Mouse (Mus musculus): ENCODE data around the gene Tsga10ip.
A peak's percentile ranks its signal among the peaks of the same experiment; 100 is the strongest.

Gene Tsga10ip

GRCm38 (mm10) chr19:5402293-5402692 lies at the start of gene Tsga10ip:
TSS of gene Tsga10ip (minus strand) at chr19:5402526.
- DNase-seq (ENCODE audit: low read depth, low spot score) = no peak

DNA sequence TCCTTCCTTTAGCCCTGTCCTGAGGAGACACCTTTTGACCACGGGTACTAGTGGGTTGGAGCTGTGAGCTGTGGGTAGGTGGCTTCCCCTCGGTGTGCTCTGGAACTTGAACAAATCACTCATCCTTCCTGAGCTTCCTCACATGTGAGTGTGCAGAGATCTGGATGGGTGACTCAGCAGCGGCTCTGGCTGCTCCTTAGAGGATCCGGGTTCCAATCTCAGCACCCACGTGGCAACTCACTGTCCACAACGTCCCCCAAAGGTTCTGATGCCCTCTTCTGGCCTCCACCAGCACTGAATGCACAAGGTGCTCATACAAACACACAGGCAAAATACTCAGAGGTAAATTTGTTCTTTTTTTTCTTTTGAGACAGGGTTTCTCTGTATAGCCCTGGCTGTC lies 49.4 kb upstream of the Tsga10ip start:
- DNase-seq (ENCODE audit: low read depth, low spot score) = no peak

- no peak for DNase-seq (ENCODE audit: low read depth, low spot score)
Observed at GRCm38 (mm10) chr19:5449673-5450072, 47.3 kb upstream of the Tsga10ip start.

GRCm38 (mm10) chr19:5448354-5449150 lies 46.2 kb upstream of the Tsga10ip start:
- no peak for DNase-seq (ENCODE audit: low read depth, low spot score)

GRCm38 (mm10) chr19:5447515-5448353 lies 45.4 kb upstream of the Tsga10ip start, which contains the start of gene Fosl1:
TSS of gene Fosl1 (plus strand) at chr19:5447547.
- no peak for DNase-seq (ENCODE audit: low read depth, low spot score)

GRCm38 (mm10) chr19:5445747-5446146 lies 43.4 kb upstream of the Tsga10ip start:
- no peak for DNase-seq (ENCODE audit: low read depth, low spot score)

- DNase-seq (ENCODE audit: low read depth, low spot score) = no peak
Observed at GRCm38 (mm10) chr19:5444954-5445353, 42.6 kb upstream of the Tsga10ip start.

GRCm38 (mm10) chr19:5444371-5444908 lies 42.1 kb upstream of the Tsga10ip start:
- DNase-seq (ENCODE audit: low read depth, low spot score) = no peak

- no peak for DNase-seq (ENCODE audit: low read depth, low spot score)
Observed at GRCm38 (mm10) chr19:5433951-5434350, 31.6 kb upstream of the Tsga10ip start.

DNA sequence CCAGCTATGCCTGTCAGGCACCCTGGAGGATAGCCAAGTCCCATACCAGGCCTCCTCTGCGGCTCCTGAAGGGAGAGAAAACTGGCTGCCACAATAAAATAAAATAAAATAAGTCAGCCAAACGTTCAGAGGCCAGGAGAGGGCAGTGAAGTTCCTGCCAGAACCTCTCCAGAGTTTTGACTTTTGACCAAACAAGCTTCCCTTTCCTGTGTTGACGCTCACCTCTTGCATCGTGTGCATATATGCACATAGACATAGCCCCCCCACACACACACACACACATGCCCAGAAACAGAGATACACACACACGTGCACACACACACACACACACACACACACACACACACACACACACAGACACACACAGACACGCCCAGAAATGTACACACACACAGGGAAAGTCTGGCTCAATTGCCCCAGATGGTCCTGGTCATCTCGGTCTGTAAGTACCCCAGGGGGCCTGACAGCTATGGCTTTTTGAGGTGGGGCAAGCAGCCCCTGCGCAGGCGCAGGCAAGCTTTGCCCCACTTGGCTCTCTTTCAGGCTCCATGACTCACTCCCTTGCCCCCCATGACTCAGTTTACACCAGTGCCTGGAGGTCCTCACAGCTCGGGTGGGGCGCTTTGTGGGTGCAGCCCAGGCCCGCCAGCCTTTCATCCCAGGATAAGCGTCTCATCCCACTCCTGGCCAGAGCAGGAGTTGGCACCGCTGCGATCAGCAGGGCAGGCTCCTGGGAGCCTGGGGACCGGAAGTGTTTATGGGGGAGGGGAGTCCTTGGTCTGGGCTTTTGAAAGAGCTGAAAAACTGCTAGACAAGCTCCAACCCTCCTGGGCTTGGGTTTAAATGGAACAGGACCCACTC lies 30.9 kb upstream of the Tsga10ip start:
- no peak for DNase-seq (ENCODE audit: low read depth, low spot score)

DNA sequence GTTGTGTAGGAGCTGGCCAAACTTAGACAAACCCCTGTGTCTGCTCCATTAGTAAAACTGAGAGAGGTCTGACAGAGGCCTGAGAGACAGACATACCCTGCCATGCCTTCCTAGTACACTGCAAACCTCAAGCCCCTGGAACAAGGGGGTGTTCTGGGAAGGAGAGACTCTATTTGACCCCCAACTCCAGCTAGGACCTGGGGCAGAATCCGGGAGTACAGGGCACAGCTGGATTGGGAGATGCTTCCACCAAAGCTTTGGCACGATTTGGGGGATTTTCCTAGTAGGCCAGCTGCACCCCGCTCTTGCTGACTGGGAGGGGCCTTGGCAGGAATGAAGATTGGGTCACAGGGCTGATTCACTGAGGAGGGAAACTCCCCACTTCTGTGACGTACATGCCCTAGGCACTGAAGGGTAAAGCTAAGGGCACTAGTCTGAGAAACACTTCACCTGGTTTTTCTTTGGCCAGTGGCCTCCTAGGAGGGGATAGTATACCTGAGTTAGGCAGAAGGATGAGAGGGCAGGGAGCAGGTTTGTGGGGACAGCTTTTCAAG lies 29.7 kb upstream of the Tsga10ip start:
- DNase-seq (ENCODE audit: low read depth, low spot score) = no peak

GRCm38 (mm10) chr19:5430408-5430807 lies 28.1 kb upstream of the Tsga10ip start:
- DNase-seq (ENCODE audit: low read depth, low spot score) = no peak

DNA sequence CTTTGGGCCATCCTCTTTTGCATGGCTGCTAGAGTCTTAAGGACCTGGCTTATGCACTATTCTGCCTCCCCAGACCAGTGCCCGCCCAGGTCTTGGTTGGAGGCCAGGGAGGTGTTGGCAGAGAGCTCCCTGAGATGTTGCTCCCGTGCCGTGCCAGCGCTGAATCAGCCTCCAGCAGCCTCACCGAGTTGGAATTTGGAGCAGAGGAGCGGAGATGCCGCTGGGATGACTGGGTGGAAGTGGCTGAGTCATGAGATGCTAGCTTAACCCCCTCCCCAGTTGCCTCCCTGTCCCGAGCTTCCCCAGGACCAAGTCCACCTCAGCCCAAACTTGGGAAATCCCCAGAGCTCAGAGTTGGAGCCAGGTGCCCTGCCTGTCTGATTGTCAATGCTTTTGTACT lies 27.5 kb upstream of the Tsga10ip start:
- no peak for DNase-seq (ENCODE audit: low read depth, low spot score)

DNA sequence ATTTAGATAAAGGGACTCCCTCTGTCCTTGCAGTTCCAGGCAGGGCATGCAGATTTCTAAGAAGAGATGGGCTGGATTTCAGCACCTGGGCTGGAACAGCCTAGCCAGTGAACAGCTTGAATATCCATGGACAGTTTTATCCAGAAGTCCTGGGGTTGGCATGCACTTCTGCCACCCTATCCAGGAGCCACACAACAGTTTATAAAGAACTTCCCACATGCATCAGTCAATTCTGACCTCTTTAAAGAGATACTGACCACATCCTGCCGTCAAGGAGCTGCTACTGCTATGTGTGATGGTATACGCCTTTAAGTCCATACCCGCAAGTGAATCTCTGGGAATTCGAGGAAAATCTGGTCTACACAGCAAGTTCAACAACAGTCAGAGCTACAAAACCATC lies 26.9 kb upstream of the Tsga10ip start:
- DNase-seq (ENCODE audit: low read depth, low spot score) = no peak

- no peak for DNase-seq (ENCODE audit: low read depth, low spot score)
Observed at GRCm38 (mm10) chr19:5428083-5428482, 25.8 kb upstream of the Tsga10ip start.

- no peak for DNase-seq (ENCODE audit: low read depth, low spot score)
Observed at GRCm38 (mm10) chr19:5426640-5427290, 24.4 kb upstream of the Tsga10ip start.

DNA sequence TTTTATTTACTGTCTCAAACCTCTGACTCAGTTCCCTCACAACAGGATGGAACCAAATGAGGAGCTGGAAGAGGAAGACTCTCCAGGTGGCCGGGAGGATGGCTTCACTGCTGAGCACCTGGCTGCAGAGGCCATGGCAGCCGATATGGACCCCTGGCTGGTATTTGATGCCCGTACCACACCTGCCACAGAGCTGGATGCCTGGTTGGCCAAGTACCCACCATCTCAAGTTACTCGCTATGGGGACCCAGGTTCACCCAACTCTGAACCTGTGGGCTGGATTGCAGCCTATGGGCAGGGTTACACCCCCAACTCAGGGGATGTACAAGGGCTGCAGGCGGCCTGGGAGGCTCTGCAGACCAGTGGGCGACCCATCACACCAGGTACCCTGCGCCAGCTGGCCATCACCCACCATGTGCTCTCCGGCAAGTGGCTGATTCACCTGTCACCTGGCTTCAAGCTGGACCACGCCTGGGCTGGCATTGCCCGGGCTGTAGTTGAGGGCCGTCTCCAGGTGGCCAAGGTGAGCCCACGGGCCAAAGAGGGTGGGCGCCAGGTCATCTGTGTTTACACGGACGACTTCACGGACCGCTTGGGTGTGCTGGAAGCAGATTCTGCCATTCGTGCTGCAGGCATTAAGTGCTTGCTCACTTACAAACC lies 23.7 kb upstream of the Tsga10ip start:
- DNase-seq (ENCODE audit: low read depth, low spot score) = no peak

- peak; percentile 92 for DNase-seq (ENCODE audit: low read depth, low spot score)
Observed at GRCm38 (mm10) chr19:5424782-5425741, 22.7 kb upstream of the Tsga10ip start, which contains the start of the genes Drap1 and AI837181. TSS of gene Drap1 (minus strand) at chr19:5424979. TSS of gene AI837181 (plus strand) at chr19:5425144.

All from retina, adult 2 months (tissue).